Mouse (Mus musculus) limb, embryonic 14.5 days (tissue): ENCODE results near the gene Lexm. TPM values are rescaled to one million over a fixed set of nuclear protein-coding genes. Genes with fewer than 3 reads are reported as not detected.

Experiments used
- ATAC-seq: fragments of 200-750 bp; cut with Nextera tagmentation; 2 replicates; pipeline ENCODE4 v1.8.0; 2017; ENCODE audit warnings: low read depth, moderate number of reproducible peaks, moderate TSS enrichment; ENCODE audit not compliant: low FRiP score
- DNase-seq: peaks from one replicate; pipeline ENCODE4 v3.0.0-alpha.2; 2015; ENCODE audit warnings: low spot score
- H3K27ac ChIP-seq: fragments of 300-500 bp; sonication (generic); replicated peaks from 2 replicates; pipeline ENCODE4 v1.5.1; 2014; ENCODE audit warnings: low read depth, mild to moderate bottlenecking, low read length, moderate library complexity, mixed read lengths
- H3K27me3 ChIP-seq: fragments of 300-500 bp; sonication (generic); 2 replicates; pipeline ENCODE4 v1.6.1; 2014; ENCODE audit warnings: low read length, mixed read lengths; ENCODE audit not compliant: control insufficient read depth, insufficient read depth
- H3K36me3 ChIP-seq: fragments of 300-500 bp; sonication (generic); 2 replicates; pipeline ENCODE4 v1.6.1; 2014; ENCODE audit warnings: mild to moderate bottlenecking, low read length, moderate library complexity, mixed read lengths; ENCODE audit not compliant: control insufficient read depth, insufficient read depth
- H3K4me1 ChIP-seq: fragments of 300-500 bp; sonication (generic); 2 replicates; pipeline ENCODE4 v1.6.1; 2014; ENCODE audit warnings: antibody characterized with exemption, low read length, mixed read lengths; ENCODE audit not compliant: control insufficient read depth, insufficient read depth
- H3K4me2 ChIP-seq: fragments of 300-500 bp; sonication (generic); replicated peaks from 2 replicates; pipeline ENCODE4 v1.6.1; 2014; ENCODE audit warnings: low read depth, mild to moderate bottlenecking, low read length, moderate library complexity; ENCODE audit not compliant: severe bottlenecking
- H3K4me3 ChIP-seq: fragments of 300-500 bp; sonication (generic); replicated peaks from 2 replicates; pipeline ENCODE4 v1.5.1; 2014; ENCODE audit warnings: low read length
- H3K9ac ChIP-seq: fragments of 300-500 bp; sonication (generic); 2 replicates; pipeline ENCODE4 v1.6.1; 2014; ENCODE audit warnings: mild to moderate bottlenecking, low read depth, low read length, moderate library complexity; ENCODE audit not compliant: severe bottlenecking
- H3K9me3 ChIP-seq: fragments of 300-500 bp; sonication (generic); 2 replicates; pipeline ENCODE4 v1.6.1; 2016; ENCODE audit warnings: low read length; ENCODE audit not compliant: control insufficient read depth
- POLR2A ChIP-seq: fragments of 200-500 bp; IDR thresholded peaks from 2 replicates; pipeline ENCODE4 v1.8.0; 2012; ENCODE audit warnings: inconsistent platforms, mild to moderate bottlenecking, moderate library complexity, borderline replicate concordance; ENCODE audit not compliant: insufficient read depth, insufficient read length; ENCODE audit errors: extremely low read depth
- WGBS: fragments of 180-500 bp; shearing (Covaris S2); extraction: QIAGEN DNeasy Blood & Tissue Kit; methylation state at CpG from one replicate; pipeline ENCODE4 v1.1.7; 2014; 5-methylcytosine and 5-hydroxymethylcytosine counted together
- polyA plus RNA-seq, 2 experiments: library from polyadenylated mRNA; depleted of rRNA in 1 of 2; stranded (reverse) in 1 of 2; unstranded in 1 of 2; fragments of >200 nt; fragmentation: Nextera tagmentation in 1 of 2; extraction: Ambion mirVana in 1 of 2; gene quantifications; 2 replicates each; pipeline versions ENCODE4 v1.2.1 to v1.2.3; 2012 to 2014

The Lexm gene
- polyA plus RNA-seq, 2 experiments = not detected

DNA sequence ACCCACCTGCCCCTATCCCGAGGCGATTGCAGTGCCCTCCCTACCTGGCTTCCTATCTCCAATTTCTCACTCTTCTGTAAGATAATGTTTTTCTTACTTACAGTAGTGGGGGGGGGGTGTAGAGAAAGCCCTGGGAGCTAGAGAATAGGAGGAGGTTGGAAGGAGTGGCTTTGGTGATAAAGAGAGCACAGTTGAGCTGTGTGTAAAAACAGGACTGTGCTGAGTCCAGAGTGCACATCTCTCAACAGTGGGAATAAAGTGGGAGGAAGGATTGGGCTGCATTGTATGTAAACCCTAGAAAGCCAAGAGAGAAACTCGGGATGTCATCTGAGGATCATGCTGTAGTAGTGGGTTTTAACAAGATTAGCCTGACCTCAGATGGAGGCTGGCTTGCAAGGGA is 68.9 kb downstream of the Lexm start:
- no peak for ATAC-seq
- H3K27ac ChIP-seq = no peak overlapping the region
- no peak overlapping the region for H3K4me3 ChIP-seq
- TF ChIP-seq POLR2A = no peak
- WGBS = 76% methylated on average over 3 of the region's 3 CpGs
- no peaks in the 10 kb centered on the region for H3K4me1 ChIP-seq
- no peaks in the 10 kb centered on the region for H3K27me3 ChIP-seq
- H3K36me3 ChIP-seq = no peaks in the 10 kb centered on the region
- H3K9me3 ChIP-seq = no peaks in the 10 kb centered on the region
- H3K9ac ChIP-seq = no peak overlapping the region
- no peak overlapping the region for H3K4me2 ChIP-seq
- DNase-seq = no peak

DNA sequence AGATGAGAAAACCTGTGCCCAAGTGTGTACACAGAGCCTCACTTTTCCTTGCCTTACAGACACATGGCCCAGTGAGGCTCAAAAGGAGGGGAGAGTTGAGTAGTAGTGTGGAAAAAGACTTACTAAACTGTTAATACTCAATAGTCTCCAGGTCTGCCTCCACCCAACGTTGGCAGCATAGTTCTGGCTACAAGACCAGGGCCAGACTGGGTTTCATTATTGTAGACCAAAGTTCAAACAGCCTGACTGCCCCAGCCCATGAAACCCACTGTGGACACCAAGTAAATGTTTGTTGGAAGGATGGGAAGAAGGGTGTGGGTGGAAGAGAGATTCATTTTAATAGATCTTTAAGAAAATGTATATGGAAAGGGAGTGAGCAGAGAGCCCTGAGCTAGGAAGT is 70.1 kb downstream of the Lexm start:
- Histone ChIP-seq H3K4me2 (no peak overlapping the region), H3K4me3 (no peak overlapping the region), H3K27ac (no peak overlapping the region), H3K27me3 (no peaks in the 10 kb centered on the region), H3K9me3 (no peaks in the 10 kb centered on the region), H3K36me3 (no peaks in the 10 kb centered on the region), H3K9ac (no peak overlapping the region), H3K4me1 (no peaks in the 10 kb centered on the region)
- 78% methylated on average over 1 of the region's 1 CpGs for WGBS
- ATAC-seq (no peak), DNase-seq (no peak)
- no peak for TF ChIP-seq POLR2A

DNA sequence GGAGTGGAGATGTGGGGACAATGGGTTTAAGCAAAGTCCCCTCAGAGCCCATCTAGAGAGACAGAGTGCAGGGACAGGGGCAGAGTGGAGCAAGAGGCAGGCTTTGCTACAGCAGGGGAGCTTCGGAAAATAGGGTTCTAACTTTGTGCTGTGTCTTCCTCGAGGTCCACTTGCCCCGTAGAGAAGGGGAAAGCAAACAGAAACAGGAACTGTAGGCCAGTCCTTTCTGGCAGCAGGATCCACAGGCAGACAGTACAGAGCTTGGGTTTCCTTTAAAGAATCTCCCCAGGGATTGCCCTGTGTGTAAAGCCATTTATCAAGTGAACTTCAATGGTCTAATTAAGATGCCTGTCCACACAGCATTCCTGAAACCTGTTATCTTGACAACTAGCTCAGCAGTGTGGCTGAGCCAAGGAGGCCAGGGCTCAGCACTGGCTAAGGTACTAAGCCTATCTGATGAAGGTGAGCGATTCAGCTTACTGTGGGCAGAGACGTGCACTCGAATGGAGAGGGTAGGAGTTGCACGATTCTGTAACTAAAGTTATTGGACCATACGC is 71.1 kb downstream of the Lexm start:
- no peaks in the 10 kb centered on the region for H3K36me3 ChIP-seq
- no peak overlapping the region for H3K9ac ChIP-seq
- H3K9me3 ChIP-seq = no peaks in the 10 kb centered on the region
- H3K27ac ChIP-seq = no peak overlapping the region
- H3K4me1 ChIP-seq = no peaks in the 10 kb centered on the region
- 47% methylated on average over 8 of the region's 8 CpGs for WGBS
- TF ChIP-seq POLR2A = no peak
- H3K27me3 ChIP-seq = no peaks in the 10 kb centered on the region
- H3K4me2 ChIP-seq = no peak overlapping the region
- ATAC-seq (no peak), DNase-seq (no peak)
- no peak overlapping the region for H3K4me3 ChIP-seq

DNA sequence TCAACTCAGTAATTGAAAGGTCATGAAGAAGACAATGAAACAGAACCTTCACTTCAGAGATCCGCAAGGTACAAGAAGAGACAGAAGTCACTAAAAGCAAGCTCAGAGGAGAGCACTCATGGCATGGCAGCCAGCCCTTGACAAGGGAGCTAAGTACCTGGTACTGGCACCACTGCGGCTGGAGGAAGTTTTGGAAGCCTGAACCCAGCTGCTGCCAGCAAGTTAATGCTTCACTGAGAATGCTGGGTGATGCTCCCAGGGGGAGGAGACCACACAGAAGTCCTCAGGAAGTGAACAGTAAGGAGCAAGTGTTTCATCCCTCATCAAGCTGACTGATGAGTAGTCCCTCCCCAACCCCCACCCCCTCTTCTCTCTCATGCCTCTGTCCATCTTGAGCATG is 74.8 kb downstream of the Lexm start:
- Histone ChIP-seq H3K36me3 (no peaks in the 10 kb centered on the region), H3K27ac (no peak overlapping the region), H3K4me2 (no peak overlapping the region), H3K9ac (no peak overlapping the region), H3K27me3 (no peaks in the 10 kb centered on the region), H3K4me3 (no peak overlapping the region), H3K4me1 (no peaks in the 10 kb centered on the region), H3K9me3 (no peaks in the 10 kb centered on the region)
- no peak for ATAC-seq
- no peak for TF ChIP-seq POLR2A
- WGBS = 88% methylated on average over 2 of the region's 2 CpGs
- no peak for DNase-seq

DNA sequence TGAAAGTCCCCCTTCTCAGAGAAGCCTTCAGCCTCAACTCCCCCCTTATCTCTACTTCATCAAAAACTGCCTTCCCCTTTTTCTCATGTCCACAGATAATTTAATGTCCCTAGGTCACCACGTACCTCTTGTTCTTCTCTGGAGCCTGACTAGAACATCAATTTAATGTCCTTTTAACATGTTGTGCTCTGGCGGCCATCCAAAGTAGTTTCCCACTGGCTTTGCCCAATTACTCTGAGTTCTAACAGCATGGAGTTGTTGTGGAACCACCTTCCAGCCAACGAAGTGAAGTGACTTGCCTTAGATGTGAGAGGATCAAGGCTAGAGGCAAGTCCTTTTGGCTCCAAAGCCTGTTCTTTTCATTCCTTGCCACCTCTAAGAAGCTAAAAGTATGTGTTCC is 75.5 kb downstream of the Lexm start:
- no peak overlapping the region for H3K4me2 ChIP-seq
- no peak for DNase-seq
- no peaks in the 10 kb centered on the region for H3K9me3 ChIP-seq
- no peaks in the 10 kb centered on the region for H3K4me1 ChIP-seq
- no peaks in the 10 kb centered on the region for H3K36me3 ChIP-seq
- no peak for TF ChIP-seq POLR2A
- no peak overlapping the region for H3K4me3 ChIP-seq
- ATAC-seq = no peak
- no peak overlapping the region for H3K9ac ChIP-seq
- 44% methylated on average over 3 of the region's 3 CpGs for WGBS
- no peak overlapping the region for H3K27ac ChIP-seq
- H3K27me3 ChIP-seq = no peaks in the 10 kb centered on the region

Other genes with a start within 250 kb of the Lexm start
- 5.2 and 6.2 TPM in 2 replicates for gene Pcsk9, start 152.9 kb downstream of the Lexm start, polyA plus RNA-seq (2012; rRNA removed)
- 2.8 and 3.4 TPM in 2 replicates for gene Pcsk9, start 152.9 kb downstream of the Lexm start, polyA plus RNA-seq (2014; fragmentation: Nextera tagmentation; extraction: Ambion mirVana)
- not detected in 2 replicates for gene Bsnd, start 125.0 kb downstream of the Lexm start, polyA plus RNA-seq (2012; rRNA removed)
- gene Bsnd, start 125.0 kb downstream of the Lexm start, polyA plus RNA-seq (2014; fragmentation: Nextera tagmentation; extraction: Ambion mirVana) = not detected in 2 replicates
- gene Dhcr24, start 56.2 kb downstream of the Lexm start, polyA plus RNA-seq (2012; rRNA removed) = 57.6 and 66.1 TPM in 2 replicates
- 19.3 and 19.4 TPM in 2 replicates for gene Dhcr24, start 56.2 kb downstream of the Lexm start, polyA plus RNA-seq (2014; fragmentation: Nextera tagmentation; extraction: Ambion mirVana)
- gene Ttc22, start 5.2 kb upstream of the Lexm start, polyA plus RNA-seq (2012; rRNA removed) = 3.8 and 5.9 TPM in 2 replicates
- 6.9 and 7.0 TPM in 2 replicates for gene Ttc22, start 5.2 kb upstream of the Lexm start, polyA plus RNA-seq (2014; fragmentation: Nextera tagmentation; extraction: Ambion mirVana)
- 14.3 and 14.6 TPM in 2 replicates for gene Pars2, start 33.8 kb upstream of the Lexm start, polyA plus RNA-seq (2012; rRNA removed)
- gene Pars2, start 33.8 kb upstream of the Lexm start, polyA plus RNA-seq (2014; fragmentation: Nextera tagmentation; extraction: Ambion mirVana) = 14.0 and 14.2 TPM in 2 replicates
- 147 and 167 TPM in 2 replicates for gene Ttc4, start 61.7 kb upstream of the Lexm start, polyA plus RNA-seq (2012; rRNA removed)
- gene Ttc4, start 61.7 kb upstream of the Lexm start, polyA plus RNA-seq (2014; fragmentation: Nextera tagmentation; extraction: Ambion mirVana) = 75.0 and 92.1 TPM in 2 replicates
- 2.8 and 7.1 TPM in 2 replicates for gene Mroh7, start 113.7 kb upstream of the Lexm start, polyA plus RNA-seq (2012; rRNA removed)
- 0.35 and 0.63 TPM in 2 replicates for gene Mroh7, start 113.7 kb upstream of the Lexm start, polyA plus RNA-seq (2014; fragmentation: Nextera tagmentation; extraction: Ambion mirVana)
- gene Fam151a, start 116.6 kb upstream of the Lexm start, polyA plus RNA-seq (2012; rRNA removed) = 0.35 and 0.43 TPM in 2 replicates
- 0.19 and 1.1 TPM in 2 replicates for gene Fam151a, start 116.6 kb upstream of the Lexm start, polyA plus RNA-seq (2014; fragmentation: Nextera tagmentation; extraction: Ambion mirVana)
- gene Acot11, start 187.8 kb upstream of the Lexm start, polyA plus RNA-seq (2012; rRNA removed) = 6.1 and 6.7 TPM in 2 replicates
- gene Acot11, start 187.8 kb upstream of the Lexm start, polyA plus RNA-seq (2014; fragmentation: Nextera tagmentation; extraction: Ambion mirVana) = 3.7 and 4.3 TPM in 2 replicates